Mouse (Mus musculus): ENCODE results near the gene Olfr532.
"Not testable (repeated sequence)": the region's sequence is repeated elsewhere in the genome, so short reads cannot be mapped to it uniquely, and the experiment has no call there.

Gene Olfr532

GRCm38 (mm10) chr7:140421539-140421938 is at the start of gene Olfr532:
TSS of gene Olfr532 (minus strand) at chr7:140421639.
- ChIA-PET CTCF (no interaction called here), POLR2A (no interaction called here)

DNA sequence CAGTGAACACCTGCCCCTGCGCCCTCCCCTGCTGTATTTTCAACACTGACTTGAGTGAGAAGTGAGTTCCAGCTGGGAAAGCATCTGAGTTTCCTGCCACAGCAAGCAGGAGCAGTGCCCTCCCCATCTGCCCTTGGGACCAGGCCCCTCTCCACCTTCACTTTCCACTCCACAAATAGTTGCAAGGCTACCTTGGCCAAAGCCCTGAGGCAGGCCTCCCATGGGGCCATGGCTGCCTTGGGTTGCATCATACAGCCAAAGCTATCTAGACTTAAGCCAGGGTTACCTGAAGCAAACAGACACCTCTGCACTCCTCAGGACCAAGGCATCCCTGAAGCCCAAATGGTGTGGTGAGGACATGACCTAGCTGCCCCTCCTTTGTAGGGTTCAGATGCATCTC is 41.6 kb upstream of the Olfr532 start, which contains the start of gene Olfr533:
Gene Olfr533, plus strand, starts transcription at position 301 of the 400 bp plus-strand sequence.
- POLR2A ChIA-PET, CTCF ChIA-PET: not testable (repeated sequence)

DNA sequence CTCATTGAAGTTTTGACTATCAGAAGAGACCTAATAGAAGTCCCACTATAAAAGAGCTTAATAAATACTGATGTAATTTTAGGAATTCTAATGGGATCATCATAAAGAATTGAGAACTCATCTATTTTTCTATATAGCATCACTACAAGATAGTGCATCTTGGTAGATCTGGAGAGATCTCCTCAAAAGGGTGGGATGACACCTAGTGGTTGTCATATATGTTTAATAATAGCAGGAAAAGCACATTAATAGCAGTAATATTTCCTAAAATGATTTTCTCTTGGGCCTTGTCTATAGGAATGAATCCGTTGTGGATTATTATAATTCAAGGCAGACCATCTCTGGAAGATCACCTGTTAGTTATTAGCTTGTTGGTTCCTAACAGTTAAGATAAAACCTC is 21.7 kb upstream of the Olfr532 start:
- CTCF ChIA-PET, result interaction anchor here in 2 of 4 experiments (0.8 to 1.0 kb wide), 2 partner anchors 255 to 302 kb away, joined by 3 read pairs; no protein-coding TSS in a partner anchor

GRCm38 (mm10) chr7:140402818-140403217 is 18.6 kb downstream of the Olfr532 start, which contains the start of gene Olfr531:
TSS of gene Olfr531 (minus strand) at chr7:140402918.
- CTCF ChIA-PET, result no interaction called here
- POLR2A ChIA-PET, result no interaction called here

More for the DNA sequence above, 21.7 kb upstream of the Olfr532 start:
- POLR2A ChIA-PET, result no interaction called here

DNA sequence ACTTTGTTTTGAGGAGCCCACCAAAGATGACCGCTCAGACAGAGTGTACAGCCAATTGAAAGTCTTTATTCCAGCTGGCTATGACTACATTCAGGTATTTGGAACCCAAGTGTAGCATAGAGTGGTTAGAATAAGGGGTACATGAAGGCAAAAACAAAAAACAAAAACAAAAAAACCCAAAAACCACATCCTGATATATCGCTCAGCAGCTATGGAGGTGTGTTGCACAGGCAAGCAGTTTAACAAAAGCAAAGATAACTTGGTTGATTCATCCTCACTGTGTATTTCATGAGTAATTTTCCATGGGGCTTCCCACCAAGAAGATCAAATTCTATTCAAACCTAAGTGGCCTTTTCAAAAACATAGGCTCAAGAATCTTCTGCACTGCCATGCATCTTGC is 44.5 kb downstream of the Olfr532 start:
- CTCF ChIA-PET, result no interaction called here
- POLR2A ChIA-PET, result no interaction called here

DNA sequence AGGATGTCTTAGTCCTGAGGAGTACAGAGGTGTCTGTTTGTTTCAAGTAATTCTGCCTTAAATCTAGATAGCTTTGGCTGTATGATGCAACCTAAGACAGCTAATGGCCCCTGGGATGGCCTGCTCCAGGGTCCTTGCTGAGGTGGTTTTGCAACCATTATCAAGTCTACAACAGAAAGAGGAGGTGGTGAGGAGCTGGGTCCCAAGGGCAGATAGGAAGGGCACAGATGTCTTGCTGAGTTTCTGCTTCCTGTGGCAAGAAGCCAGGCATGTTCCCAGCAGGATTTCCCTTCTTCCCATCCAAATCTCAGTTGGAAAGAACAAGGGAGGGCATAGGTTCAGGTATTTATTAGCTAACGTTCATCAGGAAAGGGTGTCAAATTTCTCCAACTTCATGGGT is 45.2 kb downstream of the Olfr532 start, which contains the start of gene Olfr530:
Gene Olfr530, minus strand, starts transcription at position 101 of the 400 bp plus-strand sequence.
- CTCF ChIA-PET, result no interaction called here
- POLR2A ChIA-PET, result no interaction called here

GRCm38 (mm10) chr7:140374300-140374699 is 47.1 kb downstream of the Olfr532 start:
- POLR2A ChIA-PET, result no interaction called here
- CTCF ChIA-PET, result interaction anchor here in 1 of 4 experiments (0.6 kb wide), 1 partner anchor 511 kb away, joined by 5 read pairs; no protein-coding TSS in a partner anchor

All from embryonic stem cell, embryonic (primary cell).